Mouse (Mus musculus): ENCODE results near the gene Aoc1.

- TF ChIP-seq GATA1 (IDR thresholded peaks at IDR 0.05; ENCODE audit: borderline replicate concordance, low read length) (no peak), FLI1 (IDR thresholded peaks at IDR 0.05; ENCODE audit: low read length) (no peak)
Observed at GRCm38 (mm10) chr6:48830241-48830640, 42.5 kb upstream of the Aoc1 start.

All from megakaryocyte, embryonic 14.5 days (primary cell).